Mouse (Mus musculus) forebrain, embryonic 15.5 days (tissue): Measurements from ENCODE around the gene Tmem270. TPM values are rescaled to one million over a fixed set of nuclear protein-coding genes. Genes with fewer than 3 reads are reported as not detected.
"Not testable (repeated sequence)": the region's sequence is repeated elsewhere in the genome, so short reads cannot be mapped to it uniquely, and the experiment has no call there.

Experiments used
- ATAC-seq: fragments of 200-750 bp; cut with Nextera tagmentation; replicated peaks from 2 replicates; pipeline ENCODE4 v1.8.0; 2017; ENCODE audit warnings: mild to moderate bottlenecking, moderate TSS enrichment, moderate library complexity
- H3K27ac ChIP-seq: fragments of 300-500 bp; sonication (generic); replicated peaks from 2 replicates; pipeline ENCODE4 v1.5.1; 2015; ENCODE audit warnings: mild to moderate bottlenecking, inconsistent platforms
- H3K27me3 ChIP-seq: fragments of 300-500 bp; sonication (generic); 2 replicates; pipeline ENCODE4 v1.6.1; 2015; ENCODE audit warnings: inconsistent platforms
- H3K36me3 ChIP-seq: fragments of 300-500 bp; sonication (generic); 2 replicates; pipeline ENCODE4 v1.6.1; 2015; ENCODE audit warnings: mild to moderate bottlenecking, inconsistent platforms
- H3K4me1 ChIP-seq: fragments of 300-500 bp; sonication (generic); 2 replicates; pipeline ENCODE4 v1.6.1; 2015; ENCODE audit warnings: inconsistent platforms
- H3K4me2 ChIP-seq: fragments of 300-500 bp; sonication (generic); replicated peaks from 2 replicates; pipeline ENCODE4 v1.6.1; 2015; ENCODE audit warnings: mild to moderate bottlenecking, inconsistent platforms
- H3K4me3 ChIP-seq: fragments of 300-500 bp; sonication (generic); 2 replicates; pipeline ENCODE4 v1.5.1; 2015; ENCODE audit warnings: mild to moderate bottlenecking, inconsistent platforms
- H3K9ac ChIP-seq: fragments of 300-500 bp; sonication (generic); replicated peaks from 2 replicates; pipeline ENCODE4 v1.6.1; 2015; ENCODE audit warnings: mild to moderate bottlenecking, inconsistent platforms
- H3K9me3 ChIP-seq: fragments of 300-500 bp; sonication (generic); 2 replicates; pipeline ENCODE4 v1.6.1; 2016; ENCODE audit warnings: inconsistent platforms
- WGBS: fragments of 180-500 bp; shearing (Covaris S2); methylation state at CpG from one replicate; pipeline ENCODE4 v1.1.7; 2015; ENCODE audit warnings: mixed read lengths; 5-methylcytosine and 5-hydroxymethylcytosine counted together
- polyA plus RNA-seq: library from polyadenylated mRNA; unstranded; fragments of >200 nt; fragmentation: Nextera tagmentation; extraction: Ambion mirVana; gene quantifications from 2 replicates; pipeline ENCODE4 v1.2.1, GENCODE M21; 2015

The Tmem270 gene
- polyA plus RNA-seq, 1 experiment from 2014 or later: not detected

GRCm38 (mm10) chr5:134939554-134939953 is 33.0 kb upstream of the Tmem270 start:
- H3K4me2 ChIP-seq, H3K9ac ChIP-seq, H3K4me3 ChIP-seq, ATAC-seq, H3K9me3 ChIP-seq, H3K36me3 ChIP-seq, H3K27me3 ChIP-seq, H3K4me1 ChIP-seq, H3K27ac ChIP-seq: not testable (repeated sequence)
- 89% methylated on average over 3 of the region's 7 CpGs for WGBS

GRCm38 (mm10) chr5:134939069-134939468 is 32.5 kb upstream of the Tmem270 start:
- Histone ChIP-seq H3K4me3 (no peak overlapping the region), H3K4me1 (no peaks in the 10 kb centered on the region), H3K27me3 (peaks cover 4% of the 10 kb centered on the region; the same call in 1 of the 2 replicates), H3K36me3 (no peaks in the 10 kb centered on the region), H3K4me2 (no peak overlapping the region), H3K9me3 (no peaks in the 10 kb centered on the region), H3K27ac (no peak overlapping the region), H3K9ac (no peak overlapping the region)
- 80% methylated on average over 3 of the region's 3 CpGs for WGBS
- ATAC-seq: no peak

- H3K9me3 ChIP-seq: no peaks in the 10 kb centered on the region
- H3K27ac ChIP-seq: no peak overlapping the region
- H3K4me1 ChIP-seq: peaks cover 4% of the 10 kb centered on the region
- H3K36me3 ChIP-seq: no peaks in the 10 kb centered on the region
- ATAC-seq: no peak
- H3K4me3 ChIP-seq: no peak overlapping the region
- H3K4me2 ChIP-seq: no peak overlapping the region
- H3K27me3 ChIP-seq: no peaks in the 10 kb centered on the region
- no peak overlapping the region for H3K9ac ChIP-seq
- WGBS: 85% methylated on average over 6 of the region's 6 CpGs
Measured at GRCm38 (mm10) chr5:134936626-134937185, 30.2 kb upstream of the Tmem270 start.

GRCm38 (mm10) chr5:134936051-134936450 is 29.5 kb upstream of the Tmem270 start:
- Histone ChIP-seq H3K36me3 (no peaks in the 10 kb centered on the region), H3K9ac (no peak overlapping the region), H3K4me2 (no peak overlapping the region), H3K27me3 (no peaks in the 10 kb centered on the region), H3K4me3 (no peak overlapping the region), H3K4me1 (peaks cover 4% of the 10 kb centered on the region), H3K27ac (no peak overlapping the region), H3K9me3 (no peaks in the 10 kb centered on the region)
- 89% methylated on average over 6 of the region's 6 CpGs for WGBS
- ATAC-seq: no peak

GRCm38 (mm10) chr5:134934666-134935065 is 28.1 kb upstream of the Tmem270 start:
- Histone ChIP-seq H3K27me3 (no peaks in the 10 kb centered on the region), H3K4me2 (no peak overlapping the region), H3K27ac (no peak overlapping the region), H3K4me3 (no peak overlapping the region), H3K9ac (no peak overlapping the region), H3K4me1 (peaks cover 4% of the 10 kb centered on the region), H3K36me3 (no peaks in the 10 kb centered on the region), H3K9me3 (no peaks in the 10 kb centered on the region)
- WGBS: 93% methylated on average over 3 of the region's 3 CpGs
- ATAC-seq: no peak

GRCm38 (mm10) chr5:134933686-134934085 is 27.2 kb upstream of the Tmem270 start:
- not testable (repeated sequence) for ATAC-seq, H3K9ac ChIP-seq, H3K4me1 ChIP-seq, H3K27me3 ChIP-seq, H3K4me2 ChIP-seq, H3K9me3 ChIP-seq, H3K27ac ChIP-seq, H3K4me3 ChIP-seq, H3K36me3 ChIP-seq
- 97% methylated on average over 5 of the region's 5 CpGs for WGBS

GRCm38 (mm10) chr5:134933281-134933680 is 26.7 kb upstream of the Tmem270 start:
- no peak overlapping the region for H3K27ac ChIP-seq
- H3K9me3 ChIP-seq: no peaks in the 10 kb centered on the region

GRCm38 (mm10) chr5:134932903-134933276 is 26.4 kb upstream of the Tmem270 start:
- ATAC-seq: 0 out of 2 replicates have a peak, but pooled peaks have one; percentile 5
- peak overlapping the region; percentile 79 for H3K4me3 ChIP-seq

More at GRCm38 (mm10) chr5:134933281-134933680, 26.7 kb upstream of the Tmem270 start:
- Histone ChIP-seq H3K9ac (no peak overlapping the region), H3K36me3 (no peaks in the 10 kb centered on the region), H3K4me1 (peaks cover 4% of the 10 kb centered on the region), H3K27me3 (no peaks in the 10 kb centered on the region), H3K4me3 (no peak overlapping the region), H3K4me2 (no peak overlapping the region)
- ATAC-seq: 0 out of 2 replicates have a peak, but pooled peaks have one; percentile 7
- WGBS: 91% methylated on average over 8 of the region's 8 CpGs

GRCm38 (mm10) chr5:134932179-134932902 is 25.8 kb upstream of the Tmem270 start, which contains the start of gene Mettl27:
Mettl27 (plus strand) TSS chr5:134932368.
- peak within 1 kb of the TSS; percentile 77 for H3K9ac ChIP-seq
- under 1% methylated on average over 41 of the region's 41 CpGs for WGBS
- H3K36me3 ChIP-seq: no peaks in the 10 kb centered on the region
- no peaks in the 10 kb centered on the region for H3K9me3 ChIP-seq
- peaks cover 4% of the 10 kb centered on the region for H3K4me1 ChIP-seq
- H3K27ac ChIP-seq: peak within 1 kb of the TSS; percentile 50; the same call in 1 of the 2 replicates
- no peaks in the 10 kb centered on the region for H3K27me3 ChIP-seq
- H3K4me3 ChIP-seq: peak within 1 kb of the TSS; percentile 79
- peak within 1 kb of the TSS; percentile 98 for H3K4me2 ChIP-seq
- ATAC-seq: peak; percentile 96

More at GRCm38 (mm10) chr5:134932903-134933276, 26.4 kb upstream of the Tmem270 start:
- H3K27me3 ChIP-seq: no peaks in the 10 kb centered on the region
- no peaks in the 10 kb centered on the region for H3K36me3 ChIP-seq
- H3K9me3 ChIP-seq: no peaks in the 10 kb centered on the region
- peak overlapping the region; percentile 98 for H3K4me2 ChIP-seq
- H3K4me1 ChIP-seq: peaks cover 4% of the 10 kb centered on the region
- no peak overlapping the region for H3K27ac ChIP-seq
- WGBS: 52% methylated on average over 9 of the region's 9 CpGs
- H3K9ac ChIP-seq: peak overlapping the region; percentile 77

- no peaks in the 10 kb centered on the region for H3K27me3 ChIP-seq
- no peaks in the 10 kb centered on the region for H3K36me3 ChIP-seq
- no peak overlapping the region for H3K9ac ChIP-seq
- H3K27ac ChIP-seq: no peak overlapping the region
- no peak overlapping the region for H3K4me2 ChIP-seq
- no peak overlapping the region for H3K4me3 ChIP-seq
- no peak for ATAC-seq
- H3K4me1 ChIP-seq: peaks cover 4% of the 10 kb centered on the region
- H3K9me3 ChIP-seq: no peaks in the 10 kb centered on the region
- WGBS: 91% methylated on average over 2 of the region's 2 CpGs
Measured at GRCm38 (mm10) chr5:134929988-134930387, 23.5 kb upstream of the Tmem270 start.

GRCm38 (mm10) chr5:134926726-134927125 is 20.2 kb upstream of the Tmem270 start:
- H3K4me2 ChIP-seq: no peak overlapping the region
- no peak overlapping the region for H3K4me3 ChIP-seq
- no peaks in the 10 kb centered on the region for H3K4me1 ChIP-seq
- no peak overlapping the region for H3K27ac ChIP-seq
- WGBS: 81% methylated on average over 4 of the region's 4 CpGs
- H3K36me3 ChIP-seq: no peaks in the 10 kb centered on the region
- H3K27me3 ChIP-seq: no peaks in the 10 kb centered on the region
- H3K9ac ChIP-seq: no peak overlapping the region
- ATAC-seq: no peak
- no peaks in the 10 kb centered on the region for H3K9me3 ChIP-seq

GRCm38 (mm10) chr5:134923141-134923540 is 16.6 kb upstream of the Tmem270 start:
- Histone ChIP-seq H3K4me2 (no peak overlapping the region), H3K27me3 (no peaks in the 10 kb centered on the region), H3K9me3 (no peaks in the 10 kb centered on the region), H3K4me1 (no peaks in the 10 kb centered on the region), H3K4me3 (no peak overlapping the region), H3K9ac (no peak overlapping the region), H3K27ac (no peak overlapping the region), H3K36me3 (no peaks in the 10 kb centered on the region)
- ATAC-seq: no peak
- WGBS: 58% methylated on average over 6 of the region's 6 CpGs
